Mouse (Mus musculus) spleen, embryonic (tissue): ENCODE results near the gene Rcor2.

Source experiments
- CTCF ChIA-PET: fragments of 350-600 bp; sonication (Branson Sonifier 250); formaldehyde crosslinking; loops from one replicate; lab custom pipeline; 2022; lab: Charles Lee

Gene Rcor2

GRCm38 (mm10) chr19:7264088-7264765 is 2.9 kb upstream of the Rcor2 start:
- CTCF ChIA-PET = interaction anchor here (0.6 to 2.0 kb wide), 2 partner anchors 22 to 219 kb away, joined by 3 to 5 read pairs; partner anchors contain the start of gene Rtn3

- CTCF ChIA-PET = interaction anchor here (1.2 kb wide), 1 partner anchor 12 kb away, joined by 3 read pairs; no protein-coding TSS in a partner anchor
Observed at GRCm38 (mm10) chr19:7264766-7265331, 2.3 kb upstream of the Rcor2 start.

GRCm38 (mm10) chr19:7265478-7266191 is 1.5 kb upstream of the Rcor2 start:
- CTCF ChIA-PET = interaction anchor here (1.2 kb wide), 1 partner anchor 12 kb away, joined by 3 read pairs; no protein-coding TSS in a partner anchor

- CTCF ChIA-PET = no interaction called here
Observed at GRCm38 (mm10) chr19:7266421-7266831, 699 bp upstream of the Rcor2 start.

GRCm38 (mm10) chr19:7267781-7268721 is 926 bp downstream of the Rcor2 start:
- CTCF ChIA-PET = interaction anchor here (0.6 to 0.7 kb wide), 2 partner anchors 85 to 1913 kb away, joined by 3 to 5 read pairs; no protein-coding TSS in a partner anchor

GRCm38 (mm10) chr19:7268722-7269090 is 1.6 kb downstream of the Rcor2 start:
- CTCF ChIA-PET = no interaction called here

- CTCF ChIA-PET = no interaction called here
Observed at GRCm38 (mm10) chr19:7269290-7270044, 2.3 kb downstream of the Rcor2 start.

DNA sequence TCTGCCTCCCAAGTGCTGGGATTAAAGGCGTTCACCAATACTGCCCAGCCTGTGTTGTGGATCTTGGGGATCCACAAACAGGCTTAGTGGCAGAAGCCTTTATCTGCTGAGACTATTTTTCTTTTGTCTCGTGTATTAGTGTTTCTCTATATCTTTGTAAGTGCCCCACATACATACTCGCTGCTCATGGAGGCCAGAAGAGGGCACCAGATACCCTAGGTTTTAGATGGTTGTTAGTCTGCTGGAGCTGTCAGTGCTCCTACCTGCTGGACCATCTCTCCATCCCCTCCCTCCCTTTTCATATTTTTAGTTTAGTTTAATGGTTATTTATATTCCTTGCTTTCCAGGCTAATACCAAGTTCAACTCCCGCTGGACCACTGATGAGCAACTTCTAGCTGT is 6.4 kb downstream of the Rcor2 start:
- CTCF ChIA-PET = interaction anchor here (0.5 kb wide), 1 partner anchor 92 kb away, joined by 11 read pairs; no protein-coding TSS in a partner anchor

DNA sequence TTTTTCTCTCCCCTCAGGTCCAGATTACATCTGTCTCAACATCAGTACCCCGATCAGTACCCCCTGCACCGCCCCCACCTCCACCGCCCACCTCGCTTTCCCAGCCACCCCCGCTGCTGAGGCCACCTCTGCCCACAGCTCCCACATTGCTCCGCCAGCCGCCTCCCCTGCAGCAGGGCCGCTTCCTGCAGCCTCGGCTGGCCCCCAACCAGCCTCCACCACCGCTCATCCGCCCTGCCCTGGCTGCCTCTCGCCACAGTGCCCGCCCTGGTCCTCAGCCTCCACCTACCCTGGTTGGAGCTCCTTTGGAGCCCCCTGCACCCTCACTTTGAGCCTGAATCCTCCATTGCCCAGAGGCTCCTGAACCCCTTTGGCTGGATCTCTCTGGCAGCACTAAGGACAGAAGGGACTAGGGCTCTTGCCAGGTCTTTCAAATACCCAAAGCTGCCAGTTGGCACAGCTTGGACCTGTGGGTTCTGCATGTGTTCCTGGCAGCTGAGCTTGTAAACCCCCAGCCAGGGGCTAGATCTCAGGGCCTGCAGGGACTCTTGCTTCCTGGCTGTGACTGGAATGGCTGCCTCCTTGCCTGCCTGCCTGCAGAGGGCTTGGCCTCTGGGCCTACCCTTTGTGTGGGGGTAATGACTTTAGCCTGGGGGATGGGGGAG is 7.3 kb downstream of the Rcor2 start:
- CTCF ChIA-PET = interaction anchor here (0.6 kb wide), 1 partner anchor 1626 kb away, joined by 3 read pairs; no protein-coding TSS in a partner anchor

GRCm38 (mm10) chr19:7275131-7275789 is 8.1 kb downstream of the Rcor2 start:
- CTCF ChIA-PET = no interaction called here

DNA sequence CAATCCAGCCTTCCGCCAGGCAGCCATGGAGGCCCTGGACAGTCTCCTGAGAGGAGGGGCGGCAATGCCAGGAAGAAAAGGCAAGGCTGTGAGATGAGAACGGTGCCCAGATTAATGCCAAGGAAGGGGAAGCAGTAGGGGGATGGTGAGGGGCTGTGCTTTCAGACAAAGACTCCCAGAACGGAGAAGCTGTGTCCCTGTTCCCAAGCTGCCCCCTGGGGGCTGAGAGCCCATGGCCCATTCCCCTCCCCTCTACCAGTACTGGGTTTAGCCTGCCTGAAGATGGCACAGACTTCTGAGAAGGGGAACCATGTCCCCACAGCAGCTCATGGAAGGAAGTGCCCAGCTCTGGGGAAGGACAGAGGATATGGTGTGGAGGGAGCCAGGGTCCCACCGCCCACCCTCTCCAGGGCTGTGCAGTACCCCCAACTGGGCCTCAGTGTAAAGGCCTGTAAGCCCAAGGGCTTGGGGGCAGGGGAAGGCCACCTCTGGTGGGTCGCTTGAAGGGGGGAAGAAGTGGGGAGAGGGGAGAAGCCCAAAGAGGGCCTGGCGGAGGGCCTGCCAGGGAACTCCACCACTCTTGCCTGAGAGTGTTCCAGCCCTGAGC is 9.0 kb downstream of the Rcor2 start:
- CTCF ChIA-PET = no interaction called here

GRCm38 (mm10) chr19:7276796-7277195 is 9.7 kb downstream of the Rcor2 start:
- CTCF ChIA-PET = interaction anchor here (0.9 kb wide), 1 partner anchor 11 kb away, joined by 3 read pairs; no protein-coding TSS in a partner anchor

- CTCF ChIA-PET = no interaction called here
Observed at GRCm38 (mm10) chr19:7278200-7278906, 11.2 kb downstream of the Rcor2 start.

- CTCF ChIA-PET = no interaction called here
Observed at GRCm38 (mm10) chr19:7279114-7279513, 12.0 kb downstream of the Rcor2 start.

GRCm38 (mm10) chr19:7280557-7281330 is 13.6 kb downstream of the Rcor2 start:
- CTCF ChIA-PET = no interaction called here

GRCm38 (mm10) chr19:7286563-7287315 is 19.6 kb downstream of the Rcor2 start:
- CTCF ChIA-PET = no interaction called here

GRCm38 (mm10) chr19:7288288-7288687 is 21.2 kb downstream of the Rcor2 start:
- CTCF ChIA-PET = interaction anchor here (0.6 kb wide), 1 partner anchor 16 kb away, joined by 7 read pairs; no protein-coding TSS in a partner anchor
